Mouse (Mus musculus): ENCODE measurements around the gene Sfxn5.

The Sfxn5 gene

DNA sequence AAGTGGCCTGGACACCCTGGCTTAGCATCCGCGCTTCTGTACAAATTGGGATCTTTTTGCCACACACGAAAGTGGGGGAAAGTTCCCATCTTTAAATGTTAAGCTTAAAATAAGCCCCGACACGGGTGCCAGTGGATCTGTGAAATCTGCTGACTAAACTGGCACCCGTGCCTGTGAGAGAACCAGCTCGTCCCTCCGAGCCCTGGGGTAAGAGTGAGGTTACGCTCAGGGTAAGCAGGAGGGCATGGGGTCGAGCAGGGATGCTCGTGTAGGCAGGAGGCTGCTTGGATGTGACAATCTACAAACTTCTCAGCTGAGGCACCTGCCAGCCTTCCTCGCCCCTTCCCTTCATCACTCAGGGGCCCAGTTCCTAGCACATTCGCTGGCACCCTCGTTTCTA is 52.4 kb downstream of the Sfxn5 start:
- DNase-seq, result no peak

GRCm38 (mm10) chr6:85276571-85276970 is 56.7 kb downstream of the Sfxn5 start:
- DNase-seq, result no peak

GRCm38 (mm10) chr6:85272436-85272835 is 60.8 kb downstream of the Sfxn5 start:
- DNase-seq, result no peak

GRCm38 (mm10) chr6:85266060-85266459 is 67.2 kb downstream of the Sfxn5 start:
- no peak for DNase-seq

GRCm38 (mm10) chr6:85264982-85265518 is 68.2 kb downstream of the Sfxn5 start:
- DNase-seq, result no peak

- DNase-seq, result peak; percentile 8 to 28
Observed at GRCm38 (mm10) chr6:85262865-85263515, 70.2 kb downstream of the Sfxn5 start.

GRCm38 (mm10) chr6:85259094-85259630 is 74.1 kb downstream of the Sfxn5 start:
- DNase-seq, result no peak

DNA sequence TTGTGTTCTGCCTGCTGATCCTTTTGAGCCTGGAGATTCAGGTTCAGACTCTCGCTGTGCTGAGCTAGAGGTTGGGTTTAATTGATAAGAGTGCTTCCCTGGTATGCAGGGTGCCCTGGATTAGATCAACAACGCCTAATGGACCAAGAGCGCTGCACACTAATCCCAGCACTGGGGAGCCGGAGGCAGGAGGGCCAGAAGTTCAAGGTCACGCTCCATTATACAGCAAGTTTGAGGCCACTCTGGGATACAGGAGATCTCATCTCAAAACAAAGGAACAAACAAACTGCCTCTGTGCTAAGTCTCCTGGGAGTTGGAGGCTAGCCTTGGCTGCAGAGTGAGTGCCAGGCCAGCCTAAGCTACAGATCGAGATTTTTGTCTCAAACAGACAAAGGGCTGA is 77.6 kb downstream of the Sfxn5 start:
- no peak for DNase-seq

GRCm38 (mm10) chr6:85253994-85254541 is 79.2 kb downstream of the Sfxn5 start:
- DNase-seq, result no peak

- no peak for DNase-seq
Observed at GRCm38 (mm10) chr6:85253275-85253674, 79.9 kb downstream of the Sfxn5 start.

GRCm38 (mm10) chr6:85252251-85253058 is 80.8 kb downstream of the Sfxn5 start:
- no peak for DNase-seq

DNA sequence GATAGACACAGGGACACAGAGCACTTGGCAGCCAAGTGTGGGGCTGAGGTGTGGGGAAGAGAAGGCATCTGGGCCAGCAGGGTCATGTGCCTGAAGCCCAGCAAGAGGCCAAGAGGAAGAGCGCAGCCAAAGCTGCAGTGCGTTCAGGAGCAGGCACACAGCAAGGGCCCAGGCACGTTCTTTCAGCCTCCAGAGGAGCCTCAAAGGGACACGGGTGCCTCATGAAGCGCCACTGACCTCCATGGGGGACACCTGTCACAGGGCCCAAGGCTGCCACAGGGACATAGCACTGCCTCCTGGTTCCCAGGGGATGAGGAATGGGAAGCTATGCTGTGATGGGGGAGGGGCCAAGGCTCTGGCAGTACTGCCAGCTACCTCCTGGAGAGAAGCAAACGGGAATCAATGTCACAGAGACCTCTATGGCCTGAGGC is 82.4 kb downstream of the Sfxn5 start:
- DNase-seq, result no peak

GRCm38 (mm10) chr6:85249821-85250220 is 83.4 kb downstream of the Sfxn5 start:
- no peak for DNase-seq

- peak; percentile 47 to 58 for DNase-seq
Observed at GRCm38 (mm10) chr6:85239044-85239489, 94.2 kb downstream of the Sfxn5 start.

- peak in 1 of 2 experiments; percentile 29 for DNase-seq
Observed at GRCm38 (mm10) chr6:85237595-85238337, 95.5 kb downstream of the Sfxn5 start.

- peak; percentile 22 to 27 for DNase-seq
Observed at GRCm38 (mm10) chr6:85237001-85237400, 96.2 kb downstream of the Sfxn5 start.

DNA sequence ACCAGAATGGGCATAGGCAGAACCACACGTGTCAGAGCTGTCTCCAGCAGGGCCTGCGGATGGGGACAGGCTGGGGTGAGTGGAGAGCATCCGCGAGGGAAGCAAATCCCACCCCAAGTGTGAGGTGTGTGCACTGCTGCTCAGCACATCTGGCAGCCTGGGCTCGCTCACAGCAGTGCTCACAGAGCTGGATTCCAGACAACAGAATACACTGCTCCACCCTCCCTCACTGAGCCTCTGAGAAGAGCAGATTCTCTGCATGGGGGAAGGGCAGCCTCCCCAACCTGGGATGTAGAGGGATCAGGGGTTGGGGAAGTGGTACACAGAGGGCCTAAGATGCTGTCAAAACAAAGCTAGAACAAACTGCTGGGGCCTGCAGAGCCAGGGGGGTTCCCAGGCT is 98.4 kb downstream of the Sfxn5 start:
- DNase-seq, result no peak

DNA sequence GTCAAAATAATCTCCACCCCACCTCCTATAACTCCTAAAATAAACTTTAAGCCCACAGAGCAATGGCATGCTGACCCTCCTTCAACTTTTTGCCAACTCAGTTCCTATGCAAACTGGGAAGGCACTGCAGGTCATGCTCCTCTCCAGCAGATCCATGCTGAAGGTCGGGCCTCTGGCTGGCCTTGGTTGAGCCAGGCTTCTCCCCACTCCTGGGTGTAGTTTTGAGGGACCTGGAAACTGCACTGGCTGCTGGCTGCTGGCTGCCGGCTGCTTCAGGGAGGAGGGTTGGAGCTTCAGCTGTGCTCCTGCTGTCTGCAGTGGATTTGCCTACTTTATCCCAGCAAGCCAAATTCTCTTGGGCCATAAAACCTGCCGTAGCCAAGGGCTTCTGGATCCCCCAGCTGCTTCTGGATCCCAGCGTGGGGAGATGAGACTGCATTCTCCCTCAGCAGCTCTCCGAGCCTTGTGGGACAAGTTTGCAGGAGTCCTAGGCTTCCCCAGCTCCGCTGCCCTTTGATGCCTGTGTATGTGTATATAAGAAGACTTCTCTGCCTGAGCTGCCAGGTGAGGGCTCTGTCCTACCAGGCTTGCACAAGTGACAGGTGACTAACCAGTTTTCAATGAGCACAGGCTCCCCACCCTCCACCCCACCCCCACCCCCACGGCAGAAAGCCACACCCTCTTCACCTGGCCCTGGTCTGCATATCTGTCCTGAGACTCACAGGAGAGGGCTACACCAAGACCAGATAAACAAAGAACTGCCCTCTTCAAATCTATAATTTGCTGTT is 100.2 kb downstream of the Sfxn5 start:
- DNase-seq, result no peak

DNA sequence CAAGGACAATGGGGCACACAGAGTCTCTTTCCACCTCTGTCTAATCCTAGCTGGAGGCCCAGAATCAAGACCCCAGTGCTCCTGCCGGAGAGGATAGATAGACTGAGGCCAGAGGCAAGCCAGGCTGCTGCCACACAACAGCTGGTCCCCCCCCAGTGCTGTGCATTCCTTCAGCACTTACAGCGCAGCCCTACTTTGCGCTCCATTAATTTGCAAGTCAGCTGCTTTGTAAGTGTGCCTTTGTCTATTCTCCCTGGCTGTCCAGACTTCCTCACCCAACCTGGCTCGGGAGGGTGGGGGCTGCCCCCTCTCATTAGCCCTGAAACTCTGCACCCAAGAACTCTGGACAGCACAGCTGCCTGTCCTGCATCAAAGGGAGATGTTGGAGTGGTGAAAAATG is 101.2 kb downstream of the Sfxn5 start:
- DNase-seq, result no peak

DNA sequence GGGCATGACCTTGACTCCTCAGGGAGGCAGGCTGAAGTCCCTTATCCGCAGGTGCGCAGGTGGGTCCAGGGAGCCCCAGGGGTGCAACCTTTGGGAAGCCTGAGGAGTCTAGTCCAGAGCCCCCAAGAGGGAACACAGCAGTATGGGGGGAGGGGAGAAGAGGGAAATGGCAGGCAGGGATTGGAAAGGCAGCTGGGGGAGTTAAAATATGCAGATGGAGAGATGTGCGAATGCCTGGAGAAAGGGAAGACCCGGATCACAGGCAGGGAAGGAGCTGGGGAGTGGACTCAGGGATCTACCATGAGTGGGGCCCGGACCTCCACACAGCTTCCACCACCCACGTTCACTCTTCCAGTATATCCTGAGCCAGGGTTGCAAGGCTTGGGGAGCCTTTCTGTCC is 101.8 kb downstream of the Sfxn5 start:
- DNase-seq, result no peak

- DNase-seq, result no peak
Observed at GRCm38 (mm10) chr6:85230762-85231161, 102.5 kb downstream of the Sfxn5 start.

DNA sequence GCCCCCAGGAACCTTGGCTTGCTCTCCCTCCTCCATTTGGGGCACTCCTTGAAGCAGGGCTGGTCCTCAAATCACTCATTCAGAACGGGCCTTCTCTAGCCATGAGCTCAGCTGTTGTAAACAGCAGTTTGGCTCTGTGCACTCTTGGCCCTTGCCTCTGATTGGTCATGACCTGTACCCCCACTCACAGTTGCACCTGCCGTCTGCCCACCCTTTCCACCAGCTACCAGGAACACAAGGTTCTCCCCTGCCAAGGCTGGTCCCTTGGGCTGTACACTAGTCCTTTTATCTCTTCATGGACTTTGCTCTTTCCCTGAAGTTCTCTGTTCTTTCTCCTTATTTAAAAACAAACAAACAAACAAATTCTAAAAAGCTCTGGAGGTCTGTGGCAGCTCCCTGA is 105.7 kb downstream of the Sfxn5 start:
- no peak for DNase-seq
